Mouse (Mus musculus) mesoderm, embryonic 11.5 days (tissue): ENCODE measurements at regions not wholly inside any gene's neighbourhood (a gene's known extent, or its start where the extent isn't known, plus 50 kb on each side); places are given as distances from the start of the nearest gene placed in this dataset.

ENCODE experiments used
- DNase-seq: peaks from one replicate; pipeline ENCODE4 v3.0.0-alpha.2; 2012; ENCODE audit warnings: low read depth, low spot score

DNA sequence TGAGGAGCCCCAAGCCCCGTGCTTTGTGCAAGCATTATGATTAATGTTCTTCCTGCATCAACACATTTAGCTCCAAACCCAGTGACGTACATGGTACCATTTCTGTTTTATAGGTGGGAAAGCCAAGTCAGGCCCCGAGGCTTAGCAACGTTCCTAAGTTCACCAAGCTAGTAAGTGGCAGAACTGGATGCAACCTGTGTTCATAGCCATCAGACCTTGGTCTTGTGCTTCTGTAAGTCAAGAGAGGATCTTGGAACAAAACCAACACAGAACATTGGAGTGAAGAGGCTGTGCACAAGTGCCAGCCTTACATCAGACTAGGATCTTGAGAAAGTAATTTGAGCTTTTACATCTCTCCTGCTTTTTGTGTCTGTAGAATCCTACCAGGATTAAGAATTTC is 71.3 kb downstream of the Cdc7 start:
- no peak for DNase-seq

DNA sequence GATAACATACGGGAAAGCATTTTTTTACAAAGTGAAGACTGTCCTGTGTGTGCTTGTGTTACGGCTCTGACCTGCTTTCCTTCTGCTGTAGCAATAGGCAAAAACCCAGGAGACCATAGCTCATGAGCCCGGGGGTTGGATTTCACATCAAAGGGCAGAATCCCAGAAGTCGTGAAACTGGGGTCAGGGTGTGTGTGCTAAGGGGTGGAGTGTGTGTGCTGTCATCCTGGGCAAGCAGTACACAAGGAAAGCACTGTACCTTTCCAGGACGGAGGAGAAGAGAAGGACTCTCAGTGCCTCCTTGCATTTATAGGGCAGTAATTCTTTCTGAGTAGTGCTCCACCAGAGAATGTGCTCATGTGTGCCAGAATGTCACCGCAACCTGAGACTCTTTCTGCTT is 71.7 kb downstream of the Cdc7 start:
- no peak for DNase-seq

DNA sequence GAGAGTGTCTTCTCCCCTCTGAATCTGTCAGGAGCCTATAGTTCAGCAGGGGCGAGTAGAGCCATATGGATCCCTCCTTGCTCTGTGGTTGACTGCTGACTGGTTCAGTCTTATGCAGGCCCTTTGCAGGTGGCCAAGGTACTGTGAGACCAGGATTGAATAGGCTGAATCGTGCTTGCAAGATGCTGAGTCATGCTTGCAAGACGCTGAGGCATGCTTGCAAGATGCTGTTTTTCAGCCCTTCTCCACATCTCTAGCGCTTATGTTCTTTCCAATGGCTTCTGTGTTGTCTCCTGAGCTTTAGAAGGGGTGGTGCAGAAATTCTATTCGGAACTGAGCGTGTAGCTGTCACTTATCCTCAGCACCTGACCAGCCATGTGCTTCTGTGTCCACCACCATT is 72.4 kb downstream of the Cdc7 start:
- no peak for DNase-seq

DNA sequence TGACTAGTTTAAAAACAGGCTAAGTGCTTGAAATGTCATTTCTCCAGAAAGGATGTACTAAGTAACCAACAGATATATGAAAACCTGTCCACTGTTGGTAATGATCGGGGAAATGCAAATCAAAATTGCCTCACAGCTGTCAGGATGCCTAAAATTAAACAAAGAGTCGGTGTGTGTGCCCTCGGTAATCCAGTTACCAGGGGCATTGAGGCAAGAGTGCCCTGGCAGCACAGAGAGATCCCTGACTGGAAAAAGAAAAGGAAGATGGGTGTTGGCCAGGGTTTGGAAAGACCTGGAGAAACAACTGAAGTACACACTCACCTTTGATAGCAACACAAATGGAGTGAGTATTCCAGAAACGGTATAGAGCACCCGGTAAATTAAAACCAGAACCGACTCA is 73.0 kb downstream of the Cdc7 start:
- no peak for DNase-seq

DNA sequence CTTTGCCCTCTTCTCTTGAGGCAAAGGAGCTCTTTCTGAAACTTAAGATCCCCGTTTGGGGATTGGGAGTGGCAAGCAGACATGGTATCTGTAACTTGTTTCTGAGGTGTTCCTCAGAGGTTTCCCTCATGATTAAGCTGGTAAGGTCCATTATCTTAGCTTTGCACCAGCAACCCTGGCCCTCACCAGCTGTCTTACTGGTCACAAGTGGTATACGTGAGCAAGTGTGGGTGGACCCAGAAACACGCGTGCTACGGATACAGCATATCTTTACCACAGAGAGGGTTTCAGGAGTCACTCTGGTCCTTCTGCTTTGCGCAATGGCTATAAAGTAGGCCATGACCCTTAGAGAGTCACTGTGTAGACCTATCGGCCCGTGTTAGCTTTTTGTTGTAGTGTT is 75.2 kb downstream of the Cdc7 start:
- no peak for DNase-seq

DNA sequence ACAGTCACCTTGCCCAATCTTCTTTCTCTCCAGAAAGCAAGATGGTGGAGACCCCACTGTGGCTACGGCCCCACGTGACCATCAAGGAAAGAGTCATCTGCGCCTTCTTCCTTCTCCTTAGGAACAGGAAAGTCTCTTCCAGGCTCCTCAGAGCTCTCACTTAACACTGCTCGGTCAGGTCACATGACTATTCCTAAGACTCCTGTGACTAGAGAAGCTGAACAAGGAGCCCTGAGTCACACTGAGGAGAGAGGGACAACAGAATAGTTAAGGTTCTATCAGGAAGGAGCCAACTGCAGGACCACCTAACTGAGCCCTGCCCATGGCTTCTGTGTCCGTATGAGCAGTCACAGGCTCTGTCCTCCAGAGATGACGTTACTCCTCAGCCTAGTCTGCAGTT is 75.8 kb downstream of the Cdc7 start:
- no peak for DNase-seq

DNA sequence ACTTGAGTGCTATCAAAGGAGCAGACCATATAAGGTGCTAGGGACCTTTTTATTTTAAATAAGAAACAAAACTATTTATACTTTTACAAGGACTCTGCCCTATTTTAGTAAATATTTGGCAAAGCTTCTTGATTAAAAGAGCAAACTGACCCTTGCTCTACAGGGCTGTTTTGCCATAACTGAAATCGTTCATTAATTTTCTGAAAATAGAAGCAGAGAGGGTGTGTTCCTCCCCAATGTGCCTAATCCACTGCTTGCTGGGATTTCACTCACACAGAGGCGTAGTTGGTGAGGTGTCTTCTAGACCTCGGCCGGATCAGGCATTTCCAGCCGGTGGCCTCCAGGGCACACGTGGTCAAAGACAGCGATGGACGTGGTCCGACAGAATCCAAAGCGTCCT is 76.4 kb downstream of the Cdc7 start:
- no peak for DNase-seq

DNA sequence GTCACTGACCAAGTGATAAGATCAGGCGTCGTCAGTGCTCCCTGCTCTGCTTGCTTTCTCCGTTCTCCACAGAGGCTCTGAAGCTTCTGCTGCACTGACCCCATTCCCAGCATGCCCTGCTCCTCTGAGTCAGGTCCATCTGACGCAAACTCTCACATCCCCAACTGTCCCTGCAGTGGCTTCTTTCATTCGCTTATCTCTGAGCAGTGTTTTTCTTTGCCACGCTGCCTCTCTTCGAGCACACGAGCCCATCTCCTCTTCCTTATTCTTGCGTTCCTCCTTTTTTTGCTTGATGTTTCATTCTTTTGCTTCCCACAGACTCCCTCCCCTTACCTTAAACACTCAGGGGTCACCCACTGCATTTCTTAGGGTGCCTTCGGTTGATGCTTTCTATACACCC is 81.0 kb downstream of the Cdc7 start:
- no peak for DNase-seq

DNA sequence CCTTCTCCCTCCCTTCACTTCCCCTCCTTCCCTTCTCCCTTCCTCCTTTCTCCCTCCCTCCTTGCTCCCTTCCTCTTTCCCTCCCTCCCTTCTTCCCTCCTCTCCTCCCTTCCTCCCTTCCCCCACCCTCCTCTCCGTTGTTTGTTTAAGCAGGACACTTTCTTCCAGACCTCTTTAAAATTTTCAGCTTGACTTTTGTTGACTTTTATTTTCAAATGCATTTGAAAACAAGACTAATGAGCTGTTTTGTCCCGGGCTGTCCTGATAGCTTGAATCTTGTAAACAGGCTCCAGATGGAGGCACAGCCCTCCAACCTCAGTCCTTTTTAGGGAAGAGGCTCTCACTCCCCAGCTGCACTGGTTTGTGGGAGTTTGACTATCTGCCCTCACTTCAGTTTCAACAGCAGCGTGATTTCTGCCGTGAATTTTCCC is 82.4 kb downstream of the Cdc7 start:
- DNase-seq: no peak

DNA sequence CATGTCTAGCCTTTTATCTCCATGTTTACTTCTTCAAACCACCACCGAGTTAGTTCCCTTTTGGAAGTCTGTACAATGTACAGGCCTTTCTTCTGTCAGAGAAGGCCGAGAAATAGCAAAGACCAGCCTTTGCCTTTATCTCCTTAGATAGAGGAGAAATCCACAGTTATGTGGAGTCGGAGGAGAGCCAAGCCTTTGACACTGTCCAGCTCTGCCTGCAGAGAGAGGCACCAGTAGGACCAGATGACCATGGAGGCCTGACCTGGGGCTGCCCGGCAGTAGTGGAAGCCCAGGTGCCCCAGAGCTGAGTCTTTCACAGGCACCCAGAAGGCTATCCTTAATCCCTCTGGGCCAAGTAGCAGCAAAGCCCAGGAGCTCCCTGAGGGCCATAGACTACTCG is 84.5 kb downstream of the Cdc7 start:
- DNase-seq: no peak

DNA sequence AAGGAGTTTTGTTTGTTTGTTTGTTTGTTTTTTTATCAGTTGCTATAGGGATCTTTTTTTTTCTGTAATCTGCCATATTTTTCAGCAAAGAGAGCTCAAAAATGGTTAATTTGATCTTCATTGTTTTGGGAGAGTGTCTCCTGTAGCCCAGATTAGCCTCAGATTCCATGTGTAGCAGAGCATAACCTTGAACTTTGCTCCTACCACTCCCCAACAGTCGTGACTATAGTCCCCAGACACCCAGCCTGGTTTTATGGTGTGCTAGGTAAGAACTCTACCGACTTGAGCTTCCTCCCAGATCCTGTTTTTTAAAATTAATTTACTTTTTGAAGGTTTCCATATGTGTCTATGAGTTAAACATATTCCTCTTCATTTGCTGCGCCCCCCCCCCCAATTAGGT is 86.0 kb downstream of the Cdc7 start:
- no peak for DNase-seq

DNA sequence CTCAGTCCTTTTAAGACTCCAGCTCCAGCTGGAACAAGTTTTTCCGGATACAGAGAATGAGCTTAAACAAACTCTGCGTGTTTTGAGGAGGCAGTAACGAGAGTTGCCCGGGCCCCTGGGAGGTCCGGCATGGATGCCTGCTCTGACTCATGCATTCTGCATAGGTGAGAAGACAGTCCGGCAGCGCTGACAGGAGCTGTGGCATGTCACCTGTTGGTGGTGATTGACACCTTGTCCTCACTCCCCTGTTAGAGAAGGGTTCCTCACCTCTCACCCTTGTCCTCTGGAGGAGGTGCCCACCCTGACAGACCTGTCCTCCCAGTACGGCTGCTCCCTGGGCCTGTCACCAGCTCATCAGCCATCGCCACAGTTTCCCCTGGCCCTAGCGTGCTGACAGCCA is 87.7 kb downstream of the Cdc7 start:
- no peak for DNase-seq

DNA sequence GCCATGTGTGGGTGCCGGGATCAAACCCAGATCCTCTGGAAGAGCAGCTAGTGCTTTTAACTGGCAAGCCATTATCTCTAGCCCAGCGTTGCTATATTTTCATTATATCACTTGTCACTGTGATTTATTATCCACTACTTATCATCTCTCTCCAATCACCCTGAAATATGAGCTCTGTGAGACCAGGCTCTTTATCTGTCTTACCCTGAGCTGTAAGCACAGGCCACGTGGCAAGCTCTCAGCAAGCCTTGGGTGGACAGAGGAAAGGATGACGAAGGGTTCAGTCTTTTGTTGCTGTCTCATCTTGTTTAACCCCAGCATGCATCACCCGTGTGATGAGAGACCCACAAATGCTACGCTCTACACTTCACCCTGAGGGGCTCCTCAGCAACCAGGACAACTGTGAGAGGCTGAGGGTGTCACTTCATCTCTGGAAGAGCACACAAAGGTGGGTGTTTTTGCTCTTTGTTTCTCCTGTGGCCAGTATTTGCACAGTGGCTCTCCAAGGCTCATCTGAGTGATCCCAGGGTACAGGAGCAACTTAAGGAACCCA is 90.9 kb downstream of the Cdc7 start:
- DNase-seq: peak; percentile 34

DNA sequence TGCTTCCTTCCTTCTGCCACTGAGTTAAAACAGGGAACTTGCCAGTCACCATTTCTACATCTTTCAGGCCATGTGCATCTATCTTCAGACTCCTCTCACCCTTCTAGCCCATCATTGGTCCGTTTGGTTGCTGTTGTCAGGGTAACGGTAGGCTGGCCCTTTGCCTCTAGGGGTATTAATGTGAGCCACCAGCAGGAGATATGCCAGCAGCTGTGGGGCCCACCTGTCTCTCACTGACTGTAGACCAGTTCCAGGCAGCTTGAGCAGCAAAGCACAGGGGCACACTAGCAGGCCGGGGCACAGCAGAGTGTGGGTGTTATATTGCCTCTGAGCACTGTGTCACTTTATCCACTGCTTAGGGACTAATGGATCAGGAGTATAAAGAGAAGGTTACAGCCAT is 91.3 kb downstream of the Cdc7 start:
- peak; percentile 55 for DNase-seq
